In the genomic region with DNA sequence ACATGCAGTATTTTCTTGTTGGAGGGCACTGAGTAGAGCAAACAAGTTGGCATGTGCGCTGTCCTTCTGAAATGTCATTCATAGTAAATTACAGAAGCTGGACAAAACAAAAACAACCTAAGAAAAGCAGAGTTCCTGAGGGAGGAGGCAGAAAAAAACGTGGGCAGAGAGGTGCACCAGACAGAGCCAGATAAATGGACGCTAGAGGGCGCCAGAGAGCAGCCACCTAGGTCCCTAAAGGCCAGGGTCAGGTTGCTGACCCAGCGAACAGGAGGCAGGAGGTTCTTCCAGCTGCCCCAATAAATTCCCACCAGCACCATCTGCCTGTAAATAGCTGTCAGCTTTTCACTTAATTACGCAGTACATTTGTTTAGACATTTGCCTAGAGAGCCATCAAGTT, we compare ENCODE assay signal across 8 mouse cellular contexts.
A peak's percentile ranks its signal among the peaks of the same experiment; 100 is the strongest.
DNase-seq lines count a peak whose midpoint lies in the region; ATAC-seq and TF ChIP-seq lines count a peak whose summit lies in the region.

No protein-coding gene starts in this region.

- no peaks in the 10 kb centered on the region for H3K36me3 ChIP-seq in forebrain, postnatal 0 days (ENCODE audit: insufficient read depth)
- H3K36me3 ChIP-seq in forebrain, embryonic 16.5 days (ENCODE audit: control insufficient read depth, insufficient read depth): no peaks in the 10 kb centered on the region
- H3K36me3 ChIP-seq in midbrain, embryonic 10.5 days: no peaks in the 10 kb centered on the region
- H3K36me3 ChIP-seq in midbrain, embryonic 16.5 days (ENCODE audit: control insufficient read depth, insufficient read depth, low read length): no peaks in the 10 kb centered on the region
- H3K36me3 ChIP-seq in liver, embryonic 11.5 days (ENCODE audit: control insufficient read depth, insufficient read depth, low read length): no peaks in the 10 kb centered on the region

- H3K27me3 ChIP-seq in forebrain, postnatal 0 days (ENCODE audit: insufficient read depth, low read length): no peaks in the 10 kb centered on the region
- no peaks in the 10 kb centered on the region for H3K27me3 ChIP-seq in forebrain, embryonic 16.5 days (replicated peaks; ENCODE audit: control insufficient read depth, insufficient read depth, low read length)
- no peaks in the 10 kb centered on the region for H3K27me3 ChIP-seq in midbrain, embryonic 10.5 days (ENCODE audit: low read depth, poor library complexity, severe bottlenecking)
- H3K27me3 ChIP-seq in midbrain, embryonic 16.5 days (ENCODE audit: control insufficient read depth, insufficient read depth, low read depth, low read length): no peaks in the 10 kb centered on the region
- H3K27me3 ChIP-seq in liver, embryonic 11.5 days (replicated peaks; ENCODE audit: control insufficient read depth, insufficient read depth, low read length): no peaks in the 10 kb centered on the region

- ATAC-seq in forebrain, postnatal 0 days: no peak
- no peak for ATAC-seq in forebrain, embryonic 16.5 days
- ATAC-seq in midbrain, embryonic 16.5 days: no peak
- ATAC-seq in liver, embryonic 11.5 days (replicated peaks; ENCODE audit: low FRiP score): 0 out of 2 replicates have a peak, but pooled peaks have one; percentile 23

- H3K4me3 ChIP-seq in forebrain, postnatal 0 days (ENCODE audit: low read depth, low read length): no peak overlapping the region
- no peak overlapping the region for H3K4me3 ChIP-seq in forebrain, embryonic 16.5 days (replicated peaks; ENCODE audit: low read length)
- no peak overlapping the region for H3K4me3 ChIP-seq in midbrain, embryonic 10.5 days
- no peak overlapping the region for H3K4me3 ChIP-seq in midbrain, embryonic 16.5 days (ENCODE audit: low read depth, low read length)
- H3K4me3 ChIP-seq in liver, embryonic 11.5 days (ENCODE audit: low read depth, low read length): no peak overlapping the region

- peak; percentile 7 for DNase-seq in forebrain, postnatal 0 days
- peak; percentile 48 for DNase-seq in midbrain, embryonic 10.5 days (ENCODE audit: low spot score)
- peak; percentile 29 to 40 for DNase-seq in adrenal gland, adult 18-20 months (ENCODE audit: low spot score in 2 of 2)
- peak; percentile 69 for DNase-seq in embryo, embryonic 11 days
- DNase-seq in liver, embryonic 11.5 days (ENCODE audit: low spot score): no peak
- peak; percentile 5 for DNase-seq in yolk sac, embryonic 10.5 days (ENCODE audit: low spot score)

- no peaks in the 10 kb centered on the region for H3K9me3 ChIP-seq in forebrain, postnatal 0 days (ENCODE audit: low read length)
- H3K9me3 ChIP-seq in forebrain, embryonic 16.5 days (ENCODE audit: control insufficient read depth, low read length): no peaks in the 10 kb centered on the region
- H3K9me3 ChIP-seq in midbrain, embryonic 10.5 days (replicated peaks): 0 out of 2 replicates have a peak, but pooled peaks cover 2% of the 10 kb centered on the region
- no peaks in the 10 kb centered on the region for H3K9me3 ChIP-seq in midbrain, embryonic 16.5 days (replicated peaks; ENCODE audit: control insufficient read depth, low read length, poor library complexity, severe bottlenecking)
- peaks cover 11% of the 10 kb centered on the region for H3K9me3 ChIP-seq in liver, embryonic 11.5 days (ENCODE audit: control insufficient read depth, low read length)

- peak; percentile 58 for TF ChIP-seq CTCF in forebrain, postnatal 0 days (IDR thresholded peaks at IDR 0.05; ENCODE audit: low read depth)

- 24% methylated on average over 6 of the region's 6 CpGs for WGBS in forebrain, postnatal 0 days
- 23% methylated on average over 6 of the region's 6 CpGs for WGBS in forebrain, embryonic 16.5 days
- WGBS in midbrain, embryonic 10.5 days: 26% methylated on average over 6 of the region's 6 CpGs
- 23% methylated on average over 6 of the region's 6 CpGs for WGBS in midbrain, embryonic 16.5 days
- WGBS in liver, embryonic 11.5 days: 22% methylated on average over 6 of the region's 6 CpGs

- no peak overlapping the region for H3K9ac ChIP-seq in forebrain, postnatal 0 days
- no peak overlapping the region for H3K9ac ChIP-seq in forebrain, embryonic 16.5 days (replicated peaks; ENCODE audit: low read depth, low read length)
- H3K9ac ChIP-seq in midbrain, embryonic 16.5 days (ENCODE audit: low read depth, low read length): no peak overlapping the region
- H3K9ac ChIP-seq in liver, embryonic 11.5 days (ENCODE audit: low read depth, low read length): no peak overlapping the region

- no peak overlapping the region for H3K27ac ChIP-seq in forebrain, postnatal 0 days (ENCODE audit: low read depth, low read length)
- H3K27ac ChIP-seq in forebrain, embryonic 16.5 days (ENCODE audit: low read length): no peak overlapping the region
- no peak overlapping the region for H3K27ac ChIP-seq in midbrain, embryonic 10.5 days (replicated peaks)
- no peak overlapping the region for H3K27ac ChIP-seq in midbrain, embryonic 16.5 days (ENCODE audit: low read length)
- H3K27ac ChIP-seq in liver, embryonic 11.5 days (ENCODE audit: low read depth, low read length): no peak overlapping the region

- H3K4me2 ChIP-seq in forebrain, postnatal 0 days (ENCODE audit: low read depth): no peak overlapping the region
- H3K4me2 ChIP-seq in forebrain, embryonic 16.5 days (ENCODE audit: low read length): no peak overlapping the region
- no peak overlapping the region for H3K4me2 ChIP-seq in midbrain, embryonic 16.5 days (ENCODE audit: low read length)
- H3K4me2 ChIP-seq in liver, embryonic 11.5 days: no peak overlapping the region

- H3K4me1 ChIP-seq in forebrain, postnatal 0 days (ENCODE audit: insufficient read depth): no peaks in the 10 kb centered on the region
- peaks cover 3% of the 10 kb centered on the region; the same call in 1 of the 2 replicates for H3K4me1 ChIP-seq in forebrain, embryonic 16.5 days (replicated peaks; ENCODE audit: control insufficient read depth, insufficient read depth, low read length)
- no peaks in the 10 kb centered on the region for H3K4me1 ChIP-seq in midbrain, embryonic 10.5 days
- H3K4me1 ChIP-seq in midbrain, embryonic 16.5 days (ENCODE audit: control insufficient read depth, insufficient read depth, low read length): no peaks in the 10 kb centered on the region
- H3K4me1 ChIP-seq in liver, embryonic 11.5 days (replicated peaks; ENCODE audit: control insufficient read depth, insufficient read depth, low read length): no peaks in the 10 kb centered on the region
